Mouse (Mus musculus) urinary bladder, postnatal 4 days (tissue): ENCODE measurements around the gene Tmem131l.

Experiments used
- DNase-seq, 2 experiments: peaks; one replicate each; pipeline ENCODE4 v3.0.0; 2021 to 2022; ENCODE audit warnings: low spot score in 2 of 2

Tmem131l gene

DNA sequence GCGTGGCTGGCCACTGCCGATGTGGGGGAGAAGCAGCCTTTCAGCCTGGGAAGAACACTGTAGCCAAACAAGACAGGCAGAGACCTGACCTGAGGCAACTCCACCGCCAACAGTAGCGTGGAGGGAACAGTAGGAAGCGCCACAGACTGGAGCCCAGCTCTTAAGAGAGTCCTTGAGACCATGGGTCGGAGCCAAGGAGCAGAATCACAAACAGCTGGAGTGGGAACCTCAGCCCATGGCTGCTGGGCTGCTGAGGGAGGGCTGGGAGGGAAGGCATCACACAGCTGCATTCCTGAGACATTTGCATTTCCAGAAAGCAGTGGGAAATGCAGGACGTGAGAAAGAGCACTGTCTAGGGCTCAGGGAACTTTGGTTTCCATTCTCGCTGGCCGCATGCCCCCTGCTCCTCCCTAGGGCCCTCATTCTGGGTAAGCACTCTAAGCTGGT lies 8.8 kb upstream of the Tmem131l start:
- peak in 1 of 2 experiments; percentile 61 for DNase-seq

DNA sequence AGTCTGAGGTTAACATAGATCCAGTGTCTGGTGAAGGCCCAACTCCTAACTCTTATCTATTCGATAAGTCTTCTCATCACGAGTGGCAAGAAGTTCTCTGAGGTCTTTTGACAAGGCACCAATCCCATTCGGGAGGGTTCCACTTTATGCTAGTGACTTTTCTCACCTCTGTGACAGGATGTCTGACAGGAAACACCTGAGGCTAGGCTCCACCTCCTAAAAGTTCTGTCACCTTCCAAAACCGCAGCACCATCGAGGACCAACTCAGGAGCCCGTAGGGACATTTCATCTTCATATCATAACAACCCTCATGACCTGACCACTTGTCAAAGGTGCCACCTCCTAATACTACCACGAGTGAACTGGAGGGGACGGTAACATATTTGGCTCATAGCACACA lies 6.2 kb upstream of the Tmem131l start:
- DNase-seq, result no peak

DNA sequence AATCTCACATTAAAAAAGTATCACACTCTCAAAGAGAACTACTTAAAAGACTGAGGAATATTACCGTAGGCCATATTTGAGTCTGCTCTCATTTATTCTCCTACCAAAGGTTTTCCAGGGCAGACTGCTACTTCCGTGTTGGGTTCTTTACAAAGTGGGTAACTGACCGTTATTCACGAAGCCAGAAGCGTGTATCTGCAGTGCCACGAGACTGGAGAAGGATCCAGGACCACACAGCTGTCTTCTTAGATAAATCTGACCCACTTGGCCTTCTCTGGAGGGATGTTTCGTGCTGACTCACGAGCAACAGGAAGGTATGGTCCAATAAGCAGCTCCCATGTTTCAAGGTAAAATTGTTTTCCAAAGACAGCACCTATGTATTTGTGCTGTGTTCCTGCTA lies 1.8 kb upstream of the Tmem131l start:
- DNase-seq, result no peak

DNA sequence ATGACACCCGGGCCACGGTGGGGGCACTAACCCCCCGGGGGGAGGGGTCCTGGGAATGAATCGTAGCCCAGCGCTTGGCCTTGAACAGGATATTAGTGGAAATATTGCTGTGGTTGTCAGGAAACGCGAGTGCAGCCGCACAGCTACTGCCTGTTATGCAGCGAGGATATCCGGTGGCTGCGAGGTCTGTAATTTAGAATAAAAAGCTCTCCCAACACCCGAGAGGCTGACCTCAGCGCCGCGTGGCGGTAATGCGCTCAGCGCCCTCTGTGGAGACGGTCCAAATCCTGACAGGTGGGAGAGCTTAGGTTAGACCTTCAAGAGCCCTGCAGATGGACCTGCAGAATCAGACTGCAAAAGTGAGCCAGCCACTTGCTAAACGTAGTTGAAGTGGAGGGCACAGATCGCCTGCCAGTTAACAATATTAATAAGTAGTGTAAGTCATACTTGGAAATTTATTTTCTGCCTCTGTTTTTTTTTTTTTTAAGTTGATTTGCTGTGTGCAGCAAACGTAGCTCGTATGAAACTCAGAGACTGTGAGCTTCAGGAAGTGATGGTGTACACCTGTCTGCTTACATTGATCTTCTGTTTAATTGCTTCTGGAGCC lies 604 bp upstream of the Tmem131l start:
- peak in 1 of 2 experiments; percentile 63 for DNase-seq

DNA sequence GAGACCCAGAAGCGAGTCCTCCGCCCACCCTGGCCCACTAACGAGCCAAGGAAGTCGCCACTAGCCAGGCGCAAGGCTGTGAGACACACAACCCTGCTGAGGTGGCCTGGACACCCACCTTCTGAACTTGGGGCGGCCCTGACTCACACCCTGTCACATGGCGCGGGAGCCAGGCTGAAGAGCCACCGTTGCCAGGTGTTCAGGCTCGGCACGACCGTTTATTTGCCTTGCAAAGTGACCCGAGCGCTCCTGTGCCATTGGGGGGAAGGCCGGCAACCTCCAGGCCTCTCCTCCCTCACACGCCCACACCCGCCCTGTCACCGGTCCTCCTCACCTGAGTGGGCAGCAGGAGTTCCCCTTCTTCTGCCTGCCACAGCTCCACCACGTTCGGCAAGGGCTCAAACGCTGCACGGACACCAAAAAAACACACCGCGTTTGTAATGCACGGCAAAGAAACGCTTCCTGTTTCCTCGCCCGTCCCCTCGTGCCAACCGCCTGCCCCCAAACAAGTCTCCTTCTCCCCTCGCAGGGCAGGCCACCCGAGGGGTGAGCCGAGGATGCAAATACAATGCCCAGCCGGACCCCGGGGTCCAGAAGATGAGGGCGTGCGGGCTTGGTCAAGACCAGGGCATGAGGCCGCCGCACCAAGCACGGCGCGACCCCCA lies 862 bp downstream of the Tmem131l start:
- peak in 1 of 2 experiments; percentile 40 for DNase-seq

DNA sequence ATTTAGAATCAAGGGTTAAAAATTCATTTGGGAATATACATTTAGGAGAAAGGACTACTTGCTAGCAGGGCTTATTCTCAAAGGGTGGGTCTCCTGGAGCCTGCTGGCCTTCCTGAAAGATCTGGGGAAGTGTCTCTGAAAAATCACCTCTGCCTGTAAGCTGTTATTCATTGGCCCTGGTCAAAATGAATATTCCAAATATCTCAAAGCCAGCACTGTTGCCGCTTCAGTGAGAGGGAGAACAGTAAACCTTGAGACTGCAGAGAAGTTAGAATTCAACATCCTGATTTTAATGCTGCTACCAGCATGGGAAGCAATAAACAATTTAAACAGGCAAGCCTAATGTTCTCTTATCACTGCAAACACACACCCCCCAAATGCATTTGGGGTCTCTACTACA lies 1.8 kb downstream of the Tmem131l start:
- no peak for DNase-seq

DNA sequence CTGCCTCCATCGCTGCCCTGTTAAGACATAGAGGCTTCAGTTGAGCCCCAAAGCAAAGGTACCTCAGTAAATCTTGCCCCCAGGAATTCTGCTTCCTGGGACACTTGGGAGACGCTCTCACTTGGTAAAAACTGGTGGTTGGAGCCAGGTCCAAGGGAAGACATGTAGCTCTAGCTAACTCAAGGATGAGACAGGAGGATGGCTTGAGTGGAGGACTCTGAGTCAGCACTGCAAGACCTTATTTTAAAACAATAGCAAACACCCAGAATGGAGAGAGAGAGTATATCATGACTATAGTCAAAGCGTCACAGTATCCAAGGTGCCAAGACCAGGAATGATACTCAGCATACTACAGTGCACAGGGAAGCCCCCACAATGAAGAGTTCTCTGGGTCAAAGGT lies 2.4 kb downstream of the Tmem131l start:
- no peak for DNase-seq

DNA sequence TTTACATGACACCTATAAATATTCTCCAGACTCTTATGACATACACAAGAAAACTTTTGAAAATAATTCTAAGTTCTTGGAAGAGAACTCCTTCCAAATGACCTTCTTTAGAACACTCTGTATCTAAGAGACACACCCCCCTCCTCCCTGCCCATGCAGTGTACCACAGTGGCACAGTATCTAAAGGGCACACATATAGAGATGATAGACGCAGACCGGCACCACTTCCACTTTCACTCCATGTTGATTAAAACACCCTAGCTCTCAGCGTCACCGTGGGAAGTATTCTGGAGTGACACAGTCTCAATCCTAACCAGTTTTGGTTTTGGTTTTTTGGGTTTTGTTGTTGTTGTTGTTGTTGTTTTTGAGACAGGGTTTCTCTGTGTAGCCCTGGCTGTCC lies 3.1 kb downstream of the Tmem131l start:
- no peak for DNase-seq

DNA sequence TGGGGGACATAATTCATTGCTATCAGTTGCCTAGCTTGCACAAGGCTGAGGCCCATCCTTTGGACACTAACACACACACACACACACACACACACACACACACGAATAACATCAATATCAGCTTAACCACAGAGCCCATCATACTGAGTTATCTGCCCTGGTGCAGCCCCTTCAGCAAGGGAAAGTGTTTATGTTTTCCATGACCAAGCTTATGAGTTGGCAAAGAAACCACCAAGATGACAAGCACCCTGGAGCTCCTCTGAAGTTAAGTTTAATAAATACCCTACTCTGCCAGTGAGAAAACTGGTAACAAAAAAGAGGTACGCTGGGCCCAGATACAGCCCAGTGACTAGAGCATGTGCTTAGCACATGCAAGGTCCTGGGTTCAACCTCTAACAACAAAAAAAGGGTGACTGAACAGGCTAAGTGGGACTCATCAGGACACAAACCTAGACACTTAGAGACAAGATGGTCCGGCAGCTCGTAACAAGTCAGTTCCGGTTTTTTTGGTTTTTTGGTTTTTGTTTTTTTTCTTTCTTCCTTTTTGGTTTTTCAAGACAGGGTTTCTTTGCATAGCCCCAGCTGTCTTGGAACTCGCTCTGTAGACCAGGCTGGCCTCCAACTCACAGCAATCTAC lies 4.1 kb downstream of the Tmem131l start:
- DNase-seq, result no peak

DNA sequence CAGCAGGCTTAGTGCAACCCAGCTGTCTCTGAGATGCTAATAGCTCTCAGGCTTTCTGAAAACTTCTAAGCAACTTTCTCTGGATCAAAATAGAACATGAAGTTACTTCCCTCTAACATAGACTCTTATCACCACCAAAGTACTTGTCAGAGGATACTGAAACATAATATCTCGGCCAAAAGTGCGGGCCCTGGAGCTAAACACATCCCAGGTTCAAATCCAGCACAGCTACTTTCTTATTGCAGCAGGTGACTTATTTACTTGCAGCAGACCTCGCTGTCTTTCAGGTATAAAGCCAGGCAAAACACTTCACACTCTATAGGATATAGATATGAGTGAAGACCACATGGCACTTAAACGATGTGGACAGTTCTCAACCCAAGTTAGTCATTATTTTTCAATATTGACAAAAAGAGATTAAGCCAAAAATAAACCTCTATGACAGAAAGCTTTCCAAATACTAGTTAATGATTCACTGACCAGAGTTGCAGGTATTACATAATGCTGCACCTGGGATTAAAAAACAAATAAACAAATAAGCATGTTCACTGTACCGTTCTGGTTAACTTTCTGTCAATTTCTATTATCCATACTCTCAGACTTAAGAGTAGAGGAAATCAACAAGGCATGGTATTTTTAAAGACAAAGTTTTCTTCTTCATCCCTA lies 5.7 kb downstream of the Tmem131l start:
- DNase-seq, result no peak

DNA sequence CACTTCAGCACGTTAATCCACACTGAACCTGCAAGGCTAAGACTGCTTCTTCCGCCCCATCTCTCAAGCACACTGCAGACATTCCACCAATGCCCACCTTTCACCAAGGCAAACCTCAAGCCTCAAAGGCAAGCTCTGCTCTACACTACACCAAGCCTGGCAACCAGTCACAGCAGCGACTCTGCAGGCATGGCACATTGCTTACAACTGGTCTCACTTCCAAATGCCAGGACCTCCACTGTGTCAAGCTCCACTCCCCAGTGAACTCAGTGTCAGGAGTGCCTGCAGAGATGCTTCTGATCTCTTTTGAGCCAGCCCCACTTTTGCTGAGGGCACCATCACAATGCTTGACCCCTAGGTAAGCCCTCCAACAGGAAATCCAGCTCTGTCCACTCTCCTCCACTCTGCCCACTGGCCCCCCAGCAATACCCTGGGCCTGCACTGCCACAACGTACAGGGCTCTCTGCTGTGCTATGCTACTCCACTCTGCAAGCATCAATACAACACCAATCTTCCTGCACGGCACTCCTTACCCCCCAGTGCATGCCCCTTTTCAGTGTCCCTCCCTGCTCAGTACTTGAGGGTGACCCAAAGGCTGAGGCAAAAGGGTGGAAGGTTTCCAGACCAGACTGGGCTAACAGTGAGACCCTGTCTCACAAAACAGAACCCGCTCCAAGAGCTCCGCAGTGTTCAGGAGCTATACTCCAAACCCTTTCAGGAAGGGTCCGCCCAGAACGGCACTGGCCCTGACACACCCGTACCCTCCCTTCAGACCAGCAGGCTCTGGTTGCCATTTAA lies 6.8 kb downstream of the Tmem131l start:
- no peak for DNase-seq

DNA sequence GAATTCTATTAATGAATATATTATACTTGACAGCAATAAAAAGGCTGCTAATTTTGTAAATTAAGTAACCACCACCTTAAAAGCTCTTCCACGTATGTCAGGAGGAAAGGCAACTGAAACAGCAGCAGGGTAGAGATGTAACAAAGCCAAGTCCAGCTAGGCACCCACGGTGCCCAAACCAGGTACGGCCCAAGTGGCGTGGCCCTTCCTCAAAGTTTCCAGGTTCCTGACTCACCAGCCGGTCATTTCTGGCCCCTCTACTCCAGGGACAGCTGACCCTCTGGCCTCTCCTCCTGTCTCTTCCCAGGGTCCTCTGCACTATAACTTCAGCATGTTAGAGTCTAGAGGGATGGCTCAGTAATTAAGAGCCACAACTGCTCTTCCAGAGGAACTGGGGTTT lies 7.6 kb downstream of the Tmem131l start:
- no peak for DNase-seq

DNA sequence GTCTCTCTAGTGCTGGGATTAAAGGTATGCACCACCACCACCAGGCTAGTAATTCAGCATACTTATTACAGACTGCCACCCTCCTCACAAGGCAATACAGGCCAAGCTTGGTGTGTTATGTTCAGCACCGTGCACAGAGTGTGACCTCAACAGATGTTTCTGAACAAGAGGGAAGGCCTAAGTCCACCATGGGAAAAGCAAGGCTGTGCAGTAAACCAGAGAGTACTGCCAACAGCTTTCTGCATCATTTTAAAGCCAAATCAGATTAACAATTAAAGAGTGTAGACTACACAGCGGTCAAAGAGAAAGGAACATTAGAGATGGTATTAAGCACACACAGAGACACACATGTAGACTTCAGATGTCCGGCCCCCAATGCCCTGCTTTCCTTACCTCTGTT lies 8.8 kb downstream of the Tmem131l start:
- DNase-seq, result no peak

DNA sequence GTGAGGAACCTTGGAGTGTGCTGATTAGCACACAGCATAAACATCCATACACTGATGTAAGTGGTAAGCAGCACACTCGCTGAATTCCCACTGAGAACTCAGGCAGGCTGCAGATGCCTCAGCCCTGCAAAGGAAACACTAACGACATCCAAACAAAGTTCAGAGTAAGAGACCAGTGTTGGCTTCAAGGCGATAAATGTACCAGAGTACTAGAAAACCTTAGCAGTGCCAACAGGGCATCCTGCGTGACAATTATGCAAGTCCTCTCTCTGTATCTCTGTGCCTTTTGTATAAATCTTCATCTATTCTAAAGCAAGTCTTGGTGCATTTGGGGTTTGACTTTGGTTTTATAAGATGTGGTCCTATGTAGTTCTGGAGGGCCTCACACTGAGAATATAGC lies 11.0 kb downstream of the Tmem131l start:
- DNase-seq, result no peak

DNA sequence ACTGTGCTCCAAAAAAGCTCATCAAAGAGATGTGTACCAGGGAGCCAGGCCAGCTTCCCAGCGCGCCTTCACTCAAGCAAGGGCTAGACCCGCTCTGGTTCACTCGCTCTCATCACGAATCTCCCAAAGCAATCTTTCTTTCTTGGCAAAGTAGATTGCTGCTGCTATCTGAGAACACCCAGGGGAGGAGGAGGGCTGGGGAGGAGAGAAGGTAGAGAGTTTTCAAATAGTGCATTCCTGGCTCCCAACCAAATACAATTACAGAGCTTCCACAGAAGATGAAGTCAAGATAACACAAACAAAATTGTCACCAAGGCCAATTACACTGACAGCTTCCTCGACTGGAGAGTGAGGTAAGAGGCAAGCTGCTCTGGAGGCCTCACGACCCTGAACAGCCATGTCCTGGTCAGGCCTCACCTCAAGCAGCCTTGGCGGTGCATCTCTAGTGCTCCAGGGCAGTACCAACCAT lies 12.2 kb downstream of the Tmem131l start:
- DNase-seq, result no peak

DNA sequence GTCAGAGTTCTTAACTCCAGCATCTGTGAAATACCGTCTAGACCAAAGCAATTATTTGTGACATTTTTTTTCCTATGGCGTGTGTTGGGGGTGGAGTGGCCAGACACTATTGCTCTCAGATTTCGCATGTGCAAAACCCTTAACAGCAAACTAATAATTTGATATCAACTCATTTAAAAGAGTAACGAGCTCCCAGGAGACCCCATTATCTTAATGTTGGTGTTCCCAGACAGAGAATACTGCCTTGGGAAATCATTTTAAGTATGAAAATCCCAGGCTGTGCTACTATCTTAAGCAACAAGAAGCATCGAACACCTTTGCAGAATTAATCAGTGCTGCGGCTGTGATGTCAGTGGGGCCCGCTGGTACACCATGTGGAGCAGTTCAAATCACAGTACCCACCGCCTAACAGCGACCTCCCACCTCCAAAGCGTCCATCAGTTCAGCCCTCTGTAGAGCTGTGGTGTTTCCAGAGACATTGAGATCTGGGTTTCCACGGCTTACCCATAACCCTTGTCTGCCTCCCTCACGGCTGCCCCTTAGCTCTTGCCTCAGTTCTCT lies 15.4 kb downstream of the Tmem131l start:
- DNase-seq, result no peak

DNA sequence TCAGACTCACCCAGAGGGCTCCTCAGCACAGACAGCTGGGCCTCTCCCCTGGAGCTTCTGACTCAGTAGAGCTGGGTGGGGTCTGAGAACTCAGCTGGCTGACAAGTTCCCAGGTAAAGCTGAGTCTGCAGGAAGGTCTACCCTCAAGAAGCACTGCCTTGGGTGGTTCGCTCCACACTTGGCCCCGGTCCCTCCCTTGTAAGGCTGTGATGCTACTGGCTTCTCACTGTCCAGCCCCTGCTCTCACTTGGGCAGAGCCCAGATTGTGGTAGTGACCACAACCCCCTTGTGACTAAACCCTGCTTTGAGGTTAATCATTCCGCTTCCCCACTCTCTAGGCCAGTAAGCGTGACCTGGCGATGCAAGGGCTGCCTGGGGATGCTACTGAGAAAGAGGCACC lies 17.3 kb downstream of the Tmem131l start:
- DNase-seq, result no peak

DNA sequence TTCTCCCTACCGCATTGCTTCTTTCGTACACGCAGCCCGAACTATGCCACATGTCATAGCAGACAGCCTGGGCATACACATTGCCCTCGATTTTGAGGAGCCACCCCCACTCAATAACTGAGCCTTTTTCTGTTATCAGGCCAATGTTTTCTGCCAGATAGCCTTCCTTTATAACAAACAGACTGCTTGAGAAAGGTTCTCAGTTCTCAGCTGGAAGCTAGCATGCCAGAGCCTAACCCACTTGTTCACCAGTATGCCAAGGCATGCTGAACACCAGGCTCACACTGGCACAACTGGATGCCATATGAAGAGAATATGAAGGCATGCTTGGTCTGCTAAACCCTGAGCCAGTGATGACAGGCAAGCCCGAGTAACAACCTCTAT lies 17.8 kb downstream of the Tmem131l start:
- no peak for DNase-seq

DNA sequence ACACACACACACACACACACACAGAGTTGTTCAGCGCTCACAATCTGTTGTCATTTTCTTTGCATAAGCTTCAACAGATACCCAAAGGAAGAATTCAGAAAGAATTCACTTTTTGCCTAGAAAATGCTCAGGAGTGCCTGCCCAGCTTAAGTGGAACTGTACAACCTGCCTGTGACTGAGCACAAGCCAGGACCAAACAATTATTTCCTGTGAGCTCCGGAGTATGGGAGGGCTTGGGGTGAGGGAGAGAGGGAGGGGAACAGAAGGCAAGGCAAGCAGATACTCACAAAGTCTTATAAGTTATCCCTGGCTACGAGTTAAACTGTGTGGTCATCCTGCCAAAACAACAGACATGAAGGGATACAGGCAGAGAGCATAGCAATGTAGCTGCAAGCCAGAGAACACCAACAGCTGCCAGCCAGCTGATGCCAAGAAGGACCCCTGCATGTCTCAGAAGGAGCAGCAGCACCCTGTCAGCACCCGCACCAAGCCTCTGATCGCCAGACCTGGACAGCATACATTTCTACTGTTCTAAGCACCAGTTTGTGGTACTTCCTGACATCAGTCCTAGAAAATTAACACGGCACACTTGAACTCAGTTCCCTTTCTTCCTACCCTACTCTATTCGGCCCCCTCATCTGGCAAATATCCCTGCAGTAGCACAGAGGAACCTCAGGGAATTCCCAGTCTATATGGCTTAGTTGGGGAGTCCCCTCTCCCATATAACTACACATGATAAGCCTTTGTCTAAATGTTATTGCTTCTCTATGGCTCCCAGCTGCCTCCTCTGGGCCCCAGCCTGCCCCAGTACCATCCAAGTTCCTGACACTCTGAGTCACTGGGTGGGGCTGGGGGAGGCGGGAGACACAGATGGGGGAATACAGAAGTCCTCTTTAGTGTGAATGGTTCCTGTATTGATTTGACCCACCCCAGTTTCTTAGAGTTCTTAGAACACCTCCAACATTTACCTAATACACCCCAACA lies 18.5 kb downstream of the Tmem131l start:
- DNase-seq, result no peak

DNA sequence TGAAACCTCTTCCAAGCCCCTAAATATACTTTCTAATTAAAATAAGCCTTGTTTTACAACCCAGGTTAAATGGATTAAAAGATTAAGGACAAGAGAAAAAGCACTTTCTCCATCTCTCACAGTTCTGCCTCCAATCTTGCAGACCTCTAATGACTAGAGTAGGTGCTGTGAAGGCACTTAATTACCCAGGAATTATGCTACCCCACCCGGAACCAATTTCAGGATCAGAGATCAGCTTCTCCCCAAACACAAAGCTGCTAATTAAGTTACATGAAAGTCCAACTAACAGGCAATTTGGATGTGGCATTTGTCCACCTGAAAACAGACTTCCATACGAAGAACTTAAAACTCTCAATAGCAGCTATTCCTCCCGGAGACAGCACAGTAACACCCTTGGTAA lies 19.4 kb downstream of the Tmem131l start:
- no peak for DNase-seq
